Mouse (Mus musculus): ENCODE data around the gene Tmbim7.

GRCm38 (mm10) chr5:3632285-3632684 is 18.7 kb upstream of the Tmbim7 start:
- TF ChIP-seq POLR2A (IDR thresholded peaks at IDR 0.05; ENCODE audit: insufficient read depth, low read length) (no peak), EP300 (IDR thresholded peaks at IDR 0.05; ENCODE audit: insufficient read depth, low read depth, low read length) (no peak), CTCF (IDR thresholded peaks at IDR 0.05; ENCODE audit: low read depth, low read length) (no peak)
